Mouse (Mus musculus): ENCODE data around the gene Hmmr.
"Not testable (repeated sequence)": the region's sequence is repeated elsewhere in the genome, so short reads cannot be mapped to it uniquely, and the experiment has no call there.

Gene Hmmr

GRCm38 (mm10) chr11:40733339-40734174, at the start of gene Hmmr, which contains the start of gene Nudcd2:
Hmmr (minus strand) TSS chr11:40733422.
Nudcd2 (plus strand) TSS chr11:40733667.
- peak; percentile 96 for DNase-seq (ENCODE audit: low read depth, low spot score)

DNA sequence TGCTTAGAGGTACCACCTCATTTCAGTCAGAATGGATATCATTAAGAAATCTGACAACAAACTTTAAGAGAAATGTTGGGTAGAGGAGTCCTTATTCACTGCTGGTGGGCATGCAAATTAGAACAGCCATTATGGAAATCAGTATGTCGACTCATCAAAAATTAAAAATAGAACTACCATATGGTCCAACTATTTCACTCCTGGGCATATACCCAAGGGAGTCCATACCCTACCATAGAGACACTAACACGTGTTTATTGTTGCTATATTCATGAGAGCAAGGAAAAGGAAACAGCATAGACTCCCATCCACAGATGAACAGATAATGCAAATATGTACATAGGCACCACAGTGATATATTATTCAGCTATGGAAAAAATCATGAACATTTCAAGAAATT, 48.6 kb upstream of the Hmmr start:
- DNase-seq (ENCODE audit: low read depth, low spot score) = no peak

DNA sequence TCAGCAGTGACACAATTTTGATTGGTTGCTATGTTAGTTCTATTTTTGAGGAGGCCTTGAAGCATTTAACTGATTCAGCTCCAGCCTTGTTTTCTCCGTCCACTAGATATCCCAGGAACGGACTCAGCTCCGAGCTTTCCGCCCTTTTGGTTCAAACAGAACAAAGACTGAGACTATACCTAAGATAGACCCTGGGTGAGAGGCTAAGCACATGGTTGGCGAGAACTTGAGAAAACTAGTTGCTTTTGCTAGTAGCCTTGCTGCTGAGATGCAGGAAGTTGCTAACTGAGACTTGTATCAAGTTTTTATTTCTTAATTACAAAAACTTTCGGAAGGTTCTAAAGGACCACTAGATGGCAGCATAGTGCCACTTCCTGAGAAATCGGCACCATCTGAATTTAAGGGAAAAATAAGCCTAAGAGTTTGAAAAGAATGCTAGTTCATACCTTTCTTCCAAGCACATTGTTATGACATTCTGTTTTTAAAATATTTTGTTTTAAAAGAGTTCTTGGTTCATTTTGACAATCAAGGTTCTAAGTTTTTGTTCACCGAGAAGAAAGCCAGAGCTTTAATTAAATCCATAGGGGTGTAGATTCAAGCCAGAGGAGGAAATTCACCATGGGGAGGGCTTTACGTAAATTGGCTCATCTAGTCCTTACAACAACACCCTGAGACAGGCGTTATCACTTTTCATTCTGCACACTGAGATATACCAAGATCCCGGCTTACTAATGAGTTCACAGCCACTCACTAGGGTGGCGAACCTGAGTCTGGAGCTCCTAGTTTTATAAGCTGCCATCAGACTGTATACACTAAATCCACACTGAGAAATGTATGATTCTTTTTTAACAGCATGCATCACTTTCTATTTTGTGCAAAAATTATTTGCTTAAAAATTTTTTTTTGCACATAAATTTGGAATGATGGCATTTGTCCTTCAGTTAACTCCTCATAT, 42.4 kb upstream of the Hmmr start:
- no peak for DNase-seq (ENCODE audit: low read depth, low spot score)

GRCm38 (mm10) chr11:40764690-40765089, 31.5 kb upstream of the Hmmr start:
- DNase-seq (ENCODE audit: low read depth, low spot score) = no peak

- no peak for DNase-seq (ENCODE audit: low read depth, low spot score)
These were observed 30.2 kb upstream of the Hmmr start for GRCm38 (mm10) chr11:40763395-40763794.

DNA sequence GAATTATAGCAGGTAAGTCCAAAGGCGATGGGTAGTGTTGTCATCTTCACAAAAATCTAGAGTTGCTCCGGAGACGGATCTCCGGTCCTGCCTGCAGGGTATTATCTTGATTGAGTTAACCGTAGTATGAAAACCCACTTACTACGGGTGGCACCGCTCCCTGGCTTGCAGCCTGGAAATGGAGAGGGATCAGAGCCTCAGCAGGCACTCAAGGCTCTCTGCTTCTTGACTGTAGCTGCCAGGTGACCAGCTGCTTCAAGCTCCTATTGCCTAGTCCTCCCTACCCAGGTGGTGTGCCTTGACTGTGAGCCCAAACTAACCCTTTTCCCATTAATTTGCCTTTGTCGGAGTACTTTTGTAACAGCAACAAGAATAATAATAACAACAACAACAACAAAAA, 26.7 kb upstream of the Hmmr start:
- no peak for DNase-seq (ENCODE audit: low read depth, low spot score)

DNA sequence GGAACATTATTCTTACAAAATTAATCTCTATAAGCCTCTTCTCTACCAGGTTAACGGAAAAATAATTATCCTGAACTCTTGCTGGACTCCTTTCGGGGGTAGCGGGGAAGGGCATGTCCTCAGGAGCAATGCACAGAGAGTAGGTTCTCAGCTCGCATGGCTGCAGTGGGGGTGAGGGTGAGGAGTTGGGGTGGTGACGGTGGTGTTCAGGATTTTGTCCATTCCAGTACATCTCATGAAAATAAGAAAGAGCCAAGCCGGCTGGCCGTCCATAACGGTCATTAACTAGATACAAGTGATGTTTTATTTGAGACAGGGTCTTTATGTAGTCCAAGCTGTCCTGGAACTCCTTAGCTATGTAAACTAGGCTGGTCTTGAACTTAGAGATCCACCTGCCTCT, 22.7 kb upstream of the Hmmr start:
- DNase-seq (ENCODE audit: low read depth, low spot score) = no peak

DNA sequence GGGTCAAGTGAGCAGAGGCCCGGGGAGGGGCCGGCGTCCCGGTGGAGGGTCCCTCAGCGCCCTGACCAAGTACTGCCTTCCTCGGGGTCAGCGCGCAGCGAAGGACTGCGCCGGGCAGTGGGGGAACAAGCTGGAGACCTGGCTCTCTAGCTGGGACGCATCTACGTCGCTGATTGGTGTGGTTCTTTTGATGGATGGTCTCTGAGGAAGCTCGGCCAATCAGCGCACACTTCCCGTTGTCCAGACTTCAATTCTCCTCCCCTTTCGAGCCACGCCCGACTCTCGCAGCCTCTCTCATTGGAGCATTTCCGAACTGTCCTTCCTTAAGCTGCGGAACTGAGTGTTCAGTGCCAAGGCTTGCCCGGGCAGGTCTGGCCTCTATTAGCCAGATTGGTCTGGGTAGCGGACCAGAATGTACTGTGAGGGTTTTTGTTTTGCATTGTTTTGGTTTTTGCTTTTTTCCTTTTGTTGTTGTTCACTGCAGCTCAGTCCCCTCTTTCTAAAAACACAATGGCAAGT, 21.9 kb upstream of the Hmmr start, which contains the start of gene Ccng1:
TSS of gene Ccng1 (minus strand) at position 203 of the 519 bp plus-strand sequence.
- DNase-seq (ENCODE audit: low read depth, low spot score) = peak; percentile 87

GRCm38 (mm10) chr11:40754664-40755107, 21.5 kb upstream of the Hmmr start:
- DNase-seq (ENCODE audit: low read depth, low spot score) = no peak

DNA sequence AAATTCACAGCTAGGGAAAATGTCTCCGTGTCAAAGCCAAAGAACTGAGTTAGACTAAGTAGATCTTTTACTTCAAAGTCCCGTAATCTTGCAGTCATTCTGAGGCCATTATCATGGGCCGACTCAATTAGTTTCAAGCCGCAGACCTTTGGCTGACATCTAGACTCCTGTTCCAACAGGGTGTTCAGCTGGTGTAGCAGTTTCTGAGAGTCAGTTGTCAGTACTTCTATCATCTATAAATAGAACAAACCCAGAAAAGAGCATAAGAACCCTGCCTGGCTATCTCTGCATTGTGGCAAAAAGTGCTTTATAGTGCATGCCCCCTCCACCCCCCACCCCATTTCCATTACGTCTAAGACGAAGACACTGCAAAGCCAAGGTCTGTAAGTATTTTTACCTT, 20.6 kb upstream of the Hmmr start:
- no peak for DNase-seq (ENCODE audit: low read depth, low spot score)

DNA sequence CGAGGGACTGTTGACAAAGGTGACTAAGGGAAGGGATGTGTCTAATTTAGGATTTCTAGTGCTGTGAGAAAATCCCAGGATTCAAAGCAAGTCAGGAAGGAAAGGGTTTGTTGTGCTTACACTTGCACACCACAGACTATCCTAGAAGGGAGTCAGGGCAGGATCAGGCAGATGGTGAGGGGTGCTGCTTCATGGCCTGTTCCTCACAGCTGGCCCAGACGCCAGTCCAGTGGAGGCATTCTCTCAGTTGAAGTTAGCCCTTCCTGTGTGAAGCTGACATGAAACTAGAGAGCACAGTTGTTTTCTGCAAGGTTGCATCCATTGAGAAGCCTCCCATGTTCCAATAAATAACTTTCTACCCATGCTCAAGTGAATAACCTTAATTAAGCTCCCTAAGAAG, 14.5 kb upstream of the Hmmr start:
- DNase-seq (ENCODE audit: low read depth, low spot score) = no peak

DNA sequence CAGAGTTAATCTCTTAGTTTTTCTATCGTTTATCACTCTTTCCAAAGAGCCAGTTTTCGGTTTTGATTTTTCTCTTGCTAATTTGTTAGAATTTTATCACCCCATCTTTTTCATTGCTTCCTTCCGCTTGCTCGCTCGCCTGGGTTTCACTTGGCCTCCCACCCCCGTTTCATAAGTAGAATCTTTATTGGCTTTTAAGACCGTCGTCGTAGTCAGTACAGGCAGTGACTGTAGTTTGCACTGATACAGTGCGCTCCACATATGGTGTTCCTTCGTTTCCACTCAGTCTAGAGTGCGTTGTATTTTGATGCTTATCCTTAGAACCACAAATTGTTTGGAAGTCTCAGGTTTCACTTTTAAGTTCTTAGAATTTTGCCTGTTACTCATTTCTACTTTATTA, 13.1 kb upstream of the Hmmr start:
- DNase-seq (ENCODE audit: low read depth, low spot score) = no peak

DNA sequence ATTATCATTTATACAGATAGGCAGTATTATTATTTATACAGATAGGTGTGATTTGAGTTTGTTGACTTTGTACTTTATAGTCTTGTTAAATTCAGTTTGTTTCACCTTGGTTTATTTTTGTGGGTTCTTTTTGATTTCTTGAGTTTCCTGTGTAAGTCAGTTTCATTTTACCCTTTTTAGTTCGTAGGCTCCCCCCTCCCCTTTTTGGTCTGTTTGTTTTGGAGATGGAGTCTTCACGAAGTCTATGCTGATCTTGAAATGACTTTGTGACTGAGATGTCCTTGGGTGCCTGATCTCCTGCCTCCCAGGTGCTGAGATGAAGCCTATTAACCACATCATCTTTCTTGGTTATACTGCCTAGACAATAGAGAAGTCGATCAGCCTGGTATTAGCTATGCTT, 11.1 kb upstream of the Hmmr start:
- DNase-seq (ENCODE audit: low read depth, low spot score) = no peak

DNA sequence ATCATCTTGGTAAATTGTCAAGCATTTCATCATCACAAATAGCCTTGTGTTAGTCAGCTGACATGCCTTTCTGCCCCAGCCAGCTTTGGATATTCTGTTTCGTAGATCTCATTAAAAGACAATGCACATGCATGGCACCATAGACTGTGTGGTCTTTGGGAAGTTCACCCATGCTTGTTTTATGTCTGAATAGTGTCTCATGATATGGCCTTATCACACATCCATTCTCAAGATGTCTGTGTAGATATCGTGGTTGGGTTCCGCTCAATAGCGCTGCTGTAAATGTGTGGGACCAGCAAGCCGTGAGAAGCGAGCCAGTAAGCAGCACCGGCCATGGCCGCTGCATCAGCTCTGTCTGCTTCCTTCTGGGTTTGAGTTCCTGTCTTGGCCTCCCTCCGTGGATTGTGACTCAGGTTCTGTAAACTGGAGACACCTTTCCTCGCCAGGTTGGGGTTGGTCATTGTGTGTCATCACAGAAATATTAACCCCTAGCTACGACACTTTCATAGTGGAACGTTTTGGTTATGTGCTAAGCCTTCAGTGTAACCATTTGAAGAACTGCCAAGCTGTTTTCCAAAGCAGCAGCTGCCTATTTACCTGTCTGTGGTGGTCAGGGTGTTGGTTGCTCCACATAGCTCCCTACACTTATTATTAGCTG, 8.5 kb upstream of the Hmmr start:
- no peak for DNase-seq (ENCODE audit: low read depth, low spot score)

- DNase-seq (ENCODE audit: low read depth, low spot score) = no peak
These were observed 4.1 kb upstream of the Hmmr start for GRCm38 (mm10) chr11:40737369-40737768.

DNA sequence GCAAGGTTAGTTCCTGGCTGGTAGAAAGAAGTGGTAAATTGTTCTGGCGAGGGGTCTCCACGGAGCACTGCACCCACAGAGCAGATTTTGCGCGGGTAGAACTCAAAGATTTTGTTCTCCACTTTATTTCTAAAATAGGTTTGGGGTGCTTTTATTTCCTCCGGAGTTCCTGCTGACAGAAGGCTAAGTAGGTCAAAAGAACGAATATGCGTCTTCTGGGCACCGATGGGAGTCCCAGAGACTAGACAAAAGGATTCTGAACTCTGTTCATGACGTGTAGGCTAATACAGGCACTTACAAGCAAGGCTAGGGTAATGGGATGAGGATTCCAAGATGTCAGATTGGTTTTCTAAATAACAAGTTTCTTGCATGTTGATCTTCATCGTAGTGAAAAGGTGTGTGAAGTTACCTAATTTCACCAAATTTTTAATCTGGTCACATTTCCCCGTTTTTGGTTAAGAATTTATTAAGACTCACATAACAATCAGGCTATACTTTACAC, 1.1 kb upstream of the Hmmr start:
- DNase-seq (ENCODE audit: low read depth, low spot score) = no peak

GRCm38 (mm10) chr11:40732997-40733338, 254 bp downstream of the Hmmr start:
- DNase-seq (ENCODE audit: low read depth, low spot score) = no peak

DNA sequence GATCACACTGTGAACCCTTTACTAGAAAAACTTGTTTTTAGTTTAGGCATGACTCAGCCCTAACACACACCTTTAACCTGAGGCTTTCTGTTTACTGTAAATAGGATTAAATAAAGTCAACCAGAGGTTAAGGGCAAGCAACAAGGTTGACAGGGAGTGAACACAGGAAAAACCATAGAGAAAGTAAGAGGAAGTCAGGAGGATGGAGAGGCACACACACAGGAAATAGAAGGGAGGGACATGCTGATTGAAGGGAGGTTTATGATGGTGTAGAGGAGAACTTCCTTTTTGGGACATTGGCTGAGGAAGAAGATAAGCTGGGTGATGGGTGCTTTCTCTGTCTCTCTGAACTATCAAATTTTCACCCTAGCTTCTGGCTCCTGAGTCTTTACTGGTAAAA, 14.9 kb downstream of the Hmmr start:
- DNase-seq (ENCODE audit: low read depth, low spot score) = no peak

GRCm38 (mm10) chr11:40715524-40715923, 17.7 kb downstream of the Hmmr start:
- no peak for DNase-seq (ENCODE audit: low read depth, low spot score)

DNA sequence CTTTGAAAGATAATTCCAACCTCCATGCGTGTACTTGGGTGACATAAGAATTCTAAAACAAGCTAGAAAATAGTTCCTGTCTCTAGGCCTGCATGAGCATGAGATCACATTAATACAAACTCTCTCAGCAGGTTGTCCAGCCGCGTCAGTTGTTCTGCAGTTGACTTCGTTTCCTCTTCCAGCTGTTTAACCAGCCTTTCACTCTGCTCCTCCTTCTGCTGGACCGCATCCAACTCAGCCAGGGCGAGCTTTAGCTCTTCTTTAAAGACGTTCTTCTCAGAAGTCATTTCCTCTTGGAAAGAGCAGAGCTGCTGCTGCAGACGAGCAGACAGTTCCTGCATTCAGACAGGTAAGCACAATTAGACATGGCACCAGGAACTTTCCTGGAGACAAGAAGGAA, 19.4 kb downstream of the Hmmr start:
- DNase-seq (ENCODE audit: low read depth, low spot score) = no peak

GRCm38 (mm10) chr11:40709899-40710298, 23.3 kb downstream of the Hmmr start:
- not testable (repeated sequence) for DNase-seq (ENCODE audit: low read depth, low spot score)

GRCm38 (mm10) chr11:40695103-40695502, 38.1 kb downstream of the Hmmr start, which contains the start of gene Mat2b:
Mat2b (minus strand) TSS chr11:40695203.
- DNase-seq (ENCODE audit: low read depth, low spot score) = no peak
